Mouse (Mus musculus) testis, adult 2 months (tissue): ENCODE measurements around the gene Prkce.

Experiments used
- CTCF ChIP-seq: fragments of 200-500 bp; IDR thresholded peaks from 2 replicates; pipeline ENCODE4 v1.5.1; 2012; ENCODE audit warnings: low read depth, mild to moderate bottlenecking, inconsistent platforms, low read length, moderate library complexity; ENCODE audit not compliant: control insufficient read depth, insufficient read depth, insufficient replicate concordance
- POLR2A ChIP-seq: fragments of 200-500 bp; IDR thresholded peaks from 2 replicates; pipeline ENCODE4 v1.6.1; 2012; ENCODE audit warnings: low read depth, mild to moderate bottlenecking, inconsistent platforms, low read length, moderate library complexity; ENCODE audit not compliant: control insufficient read depth

DNA sequence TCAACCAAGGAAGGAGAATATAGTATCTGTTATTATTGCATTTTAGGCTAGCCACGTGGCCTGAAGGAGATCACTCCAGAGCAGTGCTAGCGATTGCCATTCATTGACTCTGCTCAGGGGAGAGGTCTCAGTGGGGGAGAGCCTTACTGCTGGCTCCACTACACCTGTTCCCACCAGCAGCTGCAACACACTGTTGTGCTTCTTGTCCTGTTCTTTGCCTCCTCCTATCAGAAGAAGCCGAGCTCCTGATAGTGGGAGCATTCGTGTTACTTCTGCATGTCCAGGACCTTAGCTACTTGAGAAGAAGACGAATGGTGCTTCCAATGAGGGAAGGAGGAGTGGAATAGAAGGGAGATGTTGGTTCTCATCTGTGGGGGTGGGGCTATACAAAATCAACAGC, 195.8 kb downstream of the Prkce start:
- no peak for TF ChIP-seq CTCF
- no peak for TF ChIP-seq POLR2A
